Mouse (Mus musculus) small intestine, adult 2 months (tissue): ENCODE data around the gene Pdcd10.

Source experiments
- CTCF ChIP-seq: fragments of 200-500 bp; IDR thresholded peaks from 2 replicates; pipeline ENCODE4 v1.5.1; 2012; ENCODE audit warnings: low read depth, mild to moderate bottlenecking, control low read depth, inconsistent platforms, low read length, moderate library complexity, mixed read lengths; ENCODE audit not compliant: insufficient replicate concordance, insufficient read length; ENCODE audit errors: extremely low read depth
- POLR2A ChIP-seq: fragments of 200-500 bp; IDR thresholded peaks from 2 replicates; pipeline ENCODE4 v1.6.1; 2012; ENCODE audit warnings: low read depth, mild to moderate bottlenecking, control low read depth, inconsistent platforms, low read length, moderate library complexity

DNA sequence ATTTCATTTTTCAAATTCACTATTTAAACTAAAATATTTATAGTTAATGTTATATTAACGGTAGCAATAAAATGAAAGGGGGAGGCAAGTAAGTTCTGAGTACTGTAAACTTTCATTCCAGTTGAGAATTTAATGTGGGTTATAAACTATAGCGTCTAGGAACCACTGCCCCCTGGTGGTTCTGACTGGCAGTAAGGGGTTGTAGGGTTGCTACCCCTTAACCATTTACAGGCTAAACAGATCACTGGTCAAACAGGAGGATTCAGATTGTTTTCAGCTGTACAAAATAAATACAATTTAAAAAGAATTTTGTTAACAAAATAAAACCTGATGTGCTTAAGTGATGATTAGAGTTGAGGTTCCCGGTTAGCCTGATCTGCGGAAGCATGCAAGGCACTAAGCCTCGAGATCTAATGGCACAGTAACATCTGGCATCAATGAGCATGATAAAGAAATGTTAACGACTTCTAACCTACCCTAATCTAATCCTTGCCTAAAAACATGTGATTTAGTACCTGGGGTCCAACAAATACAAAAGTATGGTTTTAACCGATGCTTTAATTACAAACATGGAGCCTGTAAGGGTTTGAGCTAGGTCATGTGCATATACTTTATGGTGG is 38.9 kb downstream of the Pdcd10 start:
- TF ChIP-seq CTCF (no peak; the same call in 1 of the 2 replicates), POLR2A (no peak)
